Mouse (Mus musculus) retina, adult 2 months (tissue): ENCODE measurements at regions not wholly inside any gene's neighbourhood (a gene's known extent, or its start where the extent isn't known, plus 50 kb on each side); places are given as distances from the start of the nearest gene placed in this dataset.
A peak's percentile ranks its signal among the peaks of the same experiment; 100 is the strongest.

ENCODE experiments used
- DNase-seq: peaks from one replicate; pipeline ENCODE4 v3.0.0-alpha.2; 2012; ENCODE audit warnings: low read depth, low spot score

- DNase-seq, result no peak
Measured at GRCm38 (mm10) chr2:148622216-148622615, 50.2 kb upstream of the Nxt1 start.

- no peak for DNase-seq
Measured at GRCm38 (mm10) chr2:148611911-148612310, 60.5 kb upstream of the Nxt1 start.

DNA sequence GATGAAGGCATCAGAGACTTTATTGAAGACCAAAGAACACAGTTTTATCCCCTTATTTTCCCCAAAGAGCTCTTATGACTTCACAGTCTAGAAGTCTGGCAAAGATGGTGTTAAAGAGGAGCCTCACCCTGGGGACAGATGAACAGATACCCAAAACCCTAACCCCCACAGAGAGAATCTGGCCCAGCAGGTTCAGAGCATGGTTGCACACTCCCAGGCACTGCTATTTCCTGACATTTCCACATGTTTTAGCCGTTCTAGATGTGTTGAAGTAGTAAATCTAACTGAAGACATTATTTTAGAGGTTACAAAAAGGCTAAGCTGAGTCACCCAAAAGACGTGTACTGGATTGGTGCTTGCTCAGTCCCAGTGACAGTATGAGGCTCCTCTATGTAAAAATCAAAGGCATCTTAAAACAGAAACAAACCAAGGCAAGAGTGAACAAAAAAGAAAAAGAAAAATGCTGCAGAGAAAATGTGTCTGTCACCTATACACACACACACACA is 66.9 kb upstream of the Nxt1 start:
- DNase-seq, result no peak

GRCm38 (mm10) chr2:148603951-148604350 is 68.5 kb upstream of the Nxt1 start:
- no peak for DNase-seq

GRCm38 (mm10) chr2:148603315-148603714 is 69.1 kb upstream of the Nxt1 start:
- DNase-seq, result no peak

DNA sequence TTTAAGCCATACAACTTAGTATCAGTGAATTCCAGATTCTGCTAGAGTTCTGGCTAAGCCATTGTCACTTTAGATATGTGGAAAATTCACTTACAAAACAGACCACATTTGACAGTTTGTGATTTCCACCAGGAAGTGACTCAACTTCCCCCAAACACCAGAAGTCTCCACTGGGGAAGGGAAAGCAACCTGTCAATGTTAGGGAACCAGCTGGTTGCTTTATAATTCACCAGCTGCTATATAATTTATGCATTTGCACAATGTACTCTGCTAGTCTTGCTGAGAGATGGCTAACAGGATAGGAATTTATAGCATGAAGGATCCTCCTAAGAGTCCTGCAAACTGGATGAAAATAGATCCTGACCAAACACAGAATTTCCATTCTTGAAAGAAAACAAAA is 72.9 kb upstream of the Nxt1 start:
- DNase-seq, result no peak

- DNase-seq, result no peak
Measured at GRCm38 (mm10) chr2:148596966-148597365, 75.4 kb upstream of the Nxt1 start.

- no peak for DNase-seq
Measured at GRCm38 (mm10) chr2:148585721-148586335, 86.6 kb upstream of the Nxt1 start.

GRCm38 (mm10) chr2:148582208-148582607 is 90.2 kb upstream of the Nxt1 start:
- DNase-seq, result no peak

DNA sequence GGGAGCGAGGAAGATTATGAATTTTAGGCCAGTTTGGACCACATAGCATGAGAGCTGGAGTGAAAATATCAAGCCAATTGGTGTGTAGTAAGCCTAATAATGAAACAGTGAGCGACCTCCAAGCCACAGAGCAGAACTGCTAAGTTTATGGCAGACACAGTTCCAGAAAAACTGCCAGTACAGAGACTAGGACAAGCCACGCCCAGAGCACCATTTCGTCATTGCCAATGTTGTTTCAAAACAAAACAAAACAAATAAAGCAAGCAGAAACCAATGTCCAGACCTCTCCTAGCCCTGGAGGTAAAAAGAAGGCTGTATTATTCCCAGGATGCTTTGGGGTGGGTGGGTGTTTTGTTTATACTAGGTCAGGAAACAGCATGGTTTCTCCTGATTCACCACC is 90.7 kb upstream of the Nxt1 start:
- DNase-seq, result no peak

DNA sequence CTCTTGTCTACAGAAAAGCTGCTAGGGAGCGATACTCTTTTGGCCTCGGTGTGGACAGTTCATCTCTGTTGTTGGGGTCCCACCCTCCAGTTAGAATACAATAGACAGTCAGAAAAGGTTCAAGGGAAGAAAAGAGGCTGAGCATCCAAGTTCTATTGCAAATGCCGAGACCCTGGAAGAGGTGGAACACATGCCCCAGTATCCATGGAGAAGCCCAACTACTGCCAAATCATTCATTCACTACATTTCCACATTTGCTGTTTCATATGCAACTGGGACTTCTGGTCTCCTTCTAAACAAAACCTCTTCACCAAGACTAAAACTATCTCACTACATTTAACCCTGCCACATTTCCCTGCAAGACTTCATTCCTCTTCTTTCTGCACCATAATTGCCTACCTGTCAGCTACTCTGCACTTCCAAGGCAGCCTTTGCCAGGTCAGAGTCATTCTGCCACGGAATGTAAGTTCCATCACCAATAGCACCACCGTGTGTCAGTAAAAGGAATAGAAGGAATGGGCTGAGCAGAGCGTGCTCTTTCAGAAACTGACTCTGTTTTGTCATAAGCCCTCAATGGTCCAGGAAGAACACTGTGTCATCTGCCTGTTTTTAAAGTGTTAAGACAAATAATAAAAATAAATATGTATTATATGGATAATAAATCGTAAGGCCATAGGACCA is 92.0 kb upstream of the Nxt1 start:
- peak; percentile 4 for DNase-seq

DNA sequence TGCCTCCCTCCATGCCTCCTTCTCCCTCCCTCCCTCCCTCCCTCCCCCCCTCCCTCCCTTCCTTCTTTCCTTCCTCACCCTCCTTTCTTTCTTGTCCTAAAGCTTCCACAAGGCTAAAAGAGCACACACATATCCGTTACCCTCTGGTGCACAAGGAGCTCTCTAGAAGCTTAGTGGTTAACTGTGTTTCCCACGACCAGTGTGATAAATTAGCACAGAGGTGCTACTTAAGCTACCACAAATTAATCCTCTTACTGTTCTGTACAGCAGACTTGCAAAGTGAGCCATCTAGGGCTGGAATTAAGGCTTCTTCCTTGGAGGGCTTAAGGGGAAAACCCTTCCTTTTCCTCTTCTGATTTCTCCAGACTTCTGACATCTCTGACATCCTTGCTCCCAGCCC is 92.8 kb upstream of the Nxt1 start:
- peak; percentile 6 for DNase-seq

GRCm38 (mm10) chr2:148579027-148579426 is 93.4 kb upstream of the Nxt1 start:
- DNase-seq, result no peak

- DNase-seq, result no peak
Measured at GRCm38 (mm10) chr2:148578176-148578575, 94.2 kb upstream of the Nxt1 start.

GRCm38 (mm10) chr2:148575433-148575832 is 97.0 kb upstream of the Nxt1 start:
- no peak for DNase-seq

DNA sequence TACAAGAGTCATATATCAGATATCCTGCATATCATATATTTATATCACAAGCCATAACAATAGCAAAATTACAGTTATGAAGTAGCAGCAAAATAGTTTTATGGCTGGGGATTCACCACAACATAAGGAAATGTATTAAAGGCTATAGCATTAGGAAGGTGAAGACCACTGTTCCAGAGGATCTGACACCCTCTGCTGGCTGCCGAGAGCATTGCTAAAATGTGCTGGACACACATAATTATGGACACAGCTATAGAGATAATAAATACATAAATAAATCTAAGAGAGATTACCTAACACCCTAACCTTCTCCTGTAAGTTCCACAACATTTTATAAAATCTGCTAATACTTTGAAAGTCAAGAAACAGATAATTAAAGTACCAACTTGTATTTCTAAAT is 100.2 kb upstream of the Nxt1 start:
- peak; percentile 13 for DNase-seq

- DNase-seq, result no peak
Measured at GRCm38 (mm10) chr2:148571616-148572015, 100.8 kb upstream of the Nxt1 start.

DNA sequence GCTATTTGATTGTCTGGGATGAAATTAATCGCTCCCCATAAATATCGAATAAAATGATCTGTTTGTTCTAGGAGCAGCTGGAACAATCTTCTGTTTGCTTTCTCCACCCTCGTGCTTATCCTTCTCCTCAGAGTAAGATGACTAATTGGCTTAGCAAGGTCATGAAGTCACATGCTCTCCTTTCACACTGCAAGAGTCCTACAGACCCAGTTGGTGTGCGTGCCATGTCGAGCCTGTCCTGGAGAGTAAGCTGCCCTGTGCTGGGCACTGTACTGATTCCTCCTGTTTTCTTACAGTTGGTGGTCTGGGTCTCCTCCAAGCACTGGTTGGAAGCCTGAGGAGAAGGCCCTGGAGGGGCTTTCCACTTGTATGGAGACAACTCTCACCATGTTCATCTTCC is 101.4 kb upstream of the Nxt1 start:
- DNase-seq, result no peak

- DNase-seq, result no peak
Measured at GRCm38 (mm10) chr2:148567930-148568481, 104.4 kb upstream of the Nxt1 start.

DNA sequence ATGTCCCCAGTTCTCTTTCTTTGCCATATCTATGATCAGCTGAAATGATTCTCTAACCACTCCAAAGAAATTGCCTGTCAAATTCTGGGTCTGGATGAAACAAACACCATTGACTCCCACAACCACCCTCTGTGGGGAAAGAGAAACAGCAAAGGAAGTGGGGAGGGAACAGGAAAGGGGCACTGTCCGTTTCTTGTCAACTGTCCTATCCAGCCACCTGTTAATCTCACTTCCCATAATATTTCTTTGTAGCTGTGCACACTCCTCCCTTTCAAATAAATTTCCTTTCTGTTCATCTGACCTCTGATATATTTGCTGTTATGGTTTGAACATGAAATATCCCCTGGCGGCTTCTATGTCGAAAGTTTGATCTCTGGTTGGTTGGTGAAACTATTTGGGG is 109.0 kb upstream of the Nxt1 start:
- DNase-seq, result no peak

GRCm38 (mm10) chr2:148562041-148562440 is 110.4 kb upstream of the Nxt1 start:
- DNase-seq, result no peak

DNA sequence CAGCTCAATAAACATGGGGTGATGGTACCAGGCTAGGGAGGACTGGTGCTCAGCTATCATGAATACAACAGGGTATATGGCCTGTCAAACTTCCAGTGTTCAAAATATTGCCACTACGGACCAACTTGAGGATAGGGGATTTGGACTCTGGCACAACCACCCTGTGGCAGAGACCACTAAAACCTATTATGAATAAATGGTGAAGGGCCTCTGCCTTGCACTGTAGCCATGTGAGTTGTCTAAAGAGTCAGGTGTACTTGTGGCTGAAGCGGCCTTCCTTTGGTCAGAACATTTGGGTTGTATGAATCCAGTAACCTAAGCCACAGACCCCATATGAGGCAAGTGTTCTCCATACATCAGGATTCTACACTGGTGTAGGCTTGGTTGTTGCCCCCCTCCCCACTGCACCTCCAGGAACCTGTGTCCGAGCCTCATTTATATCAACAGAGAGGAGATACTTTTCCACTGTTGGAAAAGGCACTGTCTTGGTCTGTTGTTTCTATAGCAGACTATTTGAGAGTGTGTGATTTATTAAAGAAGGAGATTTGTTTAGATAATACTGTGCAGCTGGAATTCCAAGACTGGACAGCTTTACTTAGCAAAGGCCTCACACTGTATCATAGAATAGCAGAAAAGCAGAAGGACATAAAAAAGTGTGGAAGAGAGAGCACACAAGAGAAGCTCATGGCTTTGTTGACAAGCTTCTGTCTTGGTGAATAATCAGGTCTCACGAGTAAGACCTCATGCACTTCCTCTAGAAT is 112.2 kb upstream of the Nxt1 start:
- no peak for DNase-seq
